Mouse (Mus musculus): ENCODE data around the gene Mrps7.

GRCm38 (mm10) chr11:115595209-115595608 is 8.5 kb upstream of the Mrps7 start:
- no peak for TF ChIP-seq CTCF (conservative IDR thresholded peaks at IDR 0.05; ENCODE audit: insufficient read depth, insufficient read length, low read depth, low read length)
- no peak for TF ChIP-seq POLR2A (IDR thresholded peaks at IDR 0.05; ENCODE audit: low read depth, low read length)

Data from kidney, adult 2 months (tissue).